26 mouse cellular contexts compared by ENCODE assay signal in the genomic region with DNA sequence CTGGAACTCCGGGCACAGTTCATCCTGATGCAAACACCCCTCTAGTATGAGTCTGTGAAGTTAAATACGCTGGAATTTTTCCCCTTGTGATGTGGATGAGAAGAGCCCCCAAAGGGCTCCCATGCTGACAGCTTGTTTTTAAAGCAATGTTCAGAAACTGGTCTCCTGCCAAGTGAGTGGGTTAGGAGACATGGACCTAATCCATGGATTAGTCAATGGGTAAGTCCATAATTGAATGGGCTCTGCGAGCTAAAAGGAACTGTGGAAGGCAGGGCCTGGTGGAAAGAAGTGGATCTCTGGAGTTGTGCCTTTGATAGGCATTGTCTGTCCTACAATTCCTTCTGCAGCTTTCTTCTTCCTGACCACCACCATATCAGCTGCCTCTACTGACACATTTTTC.
"Had no signal": no experiment of that assay in that cellular context is flagged by ENCODE, and none has a peak within 500 bp of the region (broad histone marks: within the 10 kb centered on the region; RNA-seq: fewer than 3 reads in every experiment).

No protein-coding gene starts in this region.

- DNase-seq: gastrocnemius, adult 2 months; gastrocnemius, postnatal 10 days; gastrocnemius, postnatal 25 days; heart, postnatal 4 days; kidney, adult 11 months; kidney, adult 2 months; kidney, adult 9 months; kidney, postnatal 14 days; kidney, postnatal 36 days; layer of hippocampus, adult 9-11 months; layer of hippocampus, postnatal 36 days; left cerebral cortex, postnatal 4 days; lung, adult 18-20 months had no signal

- ATAC-seq: hindbrain, postnatal 0 days; intestine, embryonic 16.5 days; liver, embryonic 12.5 days had no signal

- H3K9ac ChIP-seq: heart, embryonic 13.5 days; heart, embryonic 15.5 days; hindbrain, embryonic 13.5 days; hindbrain, embryonic 15.5 days; kidney, embryonic 15.5 days; limb, embryonic 12.5 days; limb, embryonic 15.5 days; liver, embryonic 12.5 days; liver, embryonic 14.5 days had no signal

- H3K9me3 ChIP-seq: heart, embryonic 13.5 days; heart, embryonic 15.5 days; hindbrain, embryonic 10.5 days; hindbrain, embryonic 13.5 days; hindbrain, embryonic 15.5 days; kidney, embryonic 15.5 days; limb, embryonic 12.5 days; limb, embryonic 15.5 days; liver, embryonic 12.5 days had no signal

- H3K4me1 ChIP-seq: heart, embryonic 13.5 days; heart, embryonic 15.5 days; hindbrain, embryonic 10.5 days; hindbrain, embryonic 13.5 days; hindbrain, embryonic 15.5 days; kidney, embryonic 15.5 days; limb, embryonic 12.5 days; limb, embryonic 15.5 days; liver, embryonic 12.5 days had no signal

- H3K4me2 ChIP-seq: heart, embryonic 13.5 days; heart, embryonic 15.5 days; hindbrain, embryonic 13.5 days; hindbrain, embryonic 15.5 days; kidney, embryonic 15.5 days; limb, embryonic 12.5 days; limb, embryonic 15.5 days; liver, embryonic 12.5 days had no signal

- H3K27me3 ChIP-seq: heart, embryonic 13.5 days; heart, embryonic 15.5 days; hindbrain, embryonic 13.5 days; hindbrain, embryonic 15.5 days; kidney, embryonic 15.5 days; limb, embryonic 12.5 days; limb, embryonic 15.5 days; liver, embryonic 12.5 days had no signal

- H3K36me3 ChIP-seq: heart, embryonic 13.5 days; heart, embryonic 15.5 days; hindbrain, embryonic 10.5 days; hindbrain, embryonic 13.5 days; hindbrain, embryonic 15.5 days; kidney, embryonic 15.5 days; limb, embryonic 12.5 days; limb, embryonic 15.5 days; liver, embryonic 12.5 days had no signal

- H3K4me3 ChIP-seq: gastrocnemius, adult 2 months; heart, embryonic 13.5 days; heart, embryonic 15.5 days; hindbrain, embryonic 10.5 days; hindbrain, embryonic 13.5 days; hindbrain, embryonic 15.5 days; kidney, embryonic 15.5 days; limb, embryonic 12.5 days; limb, embryonic 15.5 days; liver, embryonic 12.5 days had no signal

- H3K27ac ChIP-seq: gastrocnemius, adult 2 months; heart, embryonic 13.5 days; heart, embryonic 15.5 days; hindbrain, embryonic 10.5 days; hindbrain, embryonic 13.5 days; hindbrain, embryonic 15.5 days; hindbrain, postnatal 0 days; kidney, embryonic 15.5 days; kidney, postnatal 0 days; limb, embryonic 12.5 days; limb, embryonic 15.5 days; liver, embryonic 12.5 days; liver, embryonic 14.5 days had no signal
